Mouse (Mus musculus) C2C12 (cell line): Measurements from ENCODE around the gene Olfr92. TPM values are rescaled to one million over a fixed set of nuclear protein-coding genes. Genes with fewer than 3 reads are reported as not detected.

Experiments used
- H3K27me3 ChIP-seq: one replicate; pipeline ENCODE4 v1.6.1; 2011; ENCODE audit not compliant: control insufficient read depth, insufficient read depth, insufficient read length
- H3K36me3 ChIP-seq: one replicate; pipeline ENCODE4 v1.6.1; 2011; ENCODE audit not compliant: control insufficient read depth, insufficient read depth
- H3K4me3 ChIP-seq: one replicate; pipeline ENCODE4 v1.5.1; 2011; ENCODE audit warnings: mild to moderate bottlenecking, control low read depth; ENCODE audit not compliant: poor library complexity, insufficient read depth, severe bottlenecking
- H3K79me2 ChIP-seq: one replicate; pipeline ENCODE4 v1.6.1; 2011; ENCODE audit not compliant: control insufficient read depth, insufficient read depth
- H3K79me3 ChIP-seq: one replicate; pipeline ENCODE4 v1.6.1; 2011; ENCODE audit warnings: low read depth, control low read depth
- H3ac ChIP-seq: one replicate; pipeline ENCODE3; 2011; ENCODE audit warnings: low read depth; ENCODE audit not compliant: control insufficient read depth, insufficient read length
- CEBPB ChIP-seq: IDR thresholded peaks from one replicate; pipeline ENCODE4 v1.6.1; 2011; ENCODE audit warnings: low read depth, mild to moderate bottlenecking, control low read depth, moderate library complexity
- CTCF ChIP-seq: IDR thresholded peaks from one replicate; pipeline ENCODE4 v1.5.1; 2011; ENCODE audit not compliant: control insufficient read depth, insufficient read depth, insufficient read length
- FOSL1 ChIP-seq: IDR thresholded peaks from one replicate; pipeline ENCODE4 v1.8.0; 2011; ENCODE audit warnings: mild to moderate bottlenecking, low read length; ENCODE audit not compliant: poor library complexity, insufficient read depth, severe bottlenecking
- MAX ChIP-seq: IDR thresholded peaks from one replicate; pipeline ENCODE4 v1.6.1; 2011; ENCODE audit warnings: mild to moderate bottlenecking, control low read depth
- MYOD1 ChIP-seq: IDR thresholded peaks from one replicate; pipeline ENCODE4 v1.6.1; 2011; ENCODE audit warnings: low read depth; ENCODE audit not compliant: control insufficient read depth, insufficient read length
- MYOG ChIP-seq: IDR thresholded peaks from one replicate; pipeline ENCODE4 v1.6.1; 2011; ENCODE audit not compliant: control insufficient read depth, insufficient read length; ENCODE audit errors: extremely low read depth
- USF1 ChIP-seq: IDR thresholded peaks from one replicate; pipeline ENCODE4 v1.6.1; 2011; ENCODE audit warnings: low read depth, mild to moderate bottlenecking, control low read depth, moderate library complexity
- polyA plus RNA-seq: library from polyadenylated mRNA; unstranded; fragments of >200 nt; fragmentation: generic; extraction: Trizol; gene quantifications from one replicate; pipeline ENCODE4 v1.2.1, GENCODE M21; 2012; ENCODE audit warnings: missing spikeins

The Olfr92 gene
- polyA plus RNA-seq, 1 experiment = not detected

GRCm38 (mm10) chr17:37085545-37085944 is 34.3 kb downstream of the Olfr92 start:
- Histone ChIP-seq H3K4me3 (no peak overlapping the region), H3K79me3 (no peaks in the 10 kb centered on the region), H3ac (no peak overlapping the region), H3K27me3 (no peaks in the 10 kb centered on the region), H3K36me3 (no peaks in the 10 kb centered on the region), H3K79me2 (no peaks in the 10 kb centered on the region)
- TF ChIP-seq MYOG = no peak
- no peak for TF ChIP-seq USF1
- no peak for TF ChIP-seq CTCF
- no peak for TF ChIP-seq CEBPB
- no peak for TF ChIP-seq FOSL1
- no peak for TF ChIP-seq MYOD1
- TF ChIP-seq MAX = no peak

GRCm38 (mm10) chr17:37084632-37085031 is 35.3 kb downstream of the Olfr92 start:
- Histone ChIP-seq H3K27me3 (no peaks in the 10 kb centered on the region), H3K79me2 (no peaks in the 10 kb centered on the region), H3K36me3 (no peaks in the 10 kb centered on the region), H3K79me3 (no peaks in the 10 kb centered on the region), H3ac (no peak overlapping the region), H3K4me3 (no peak overlapping the region)
- no peak for TF ChIP-seq CTCF
- TF ChIP-seq FOSL1 = no peak
- TF ChIP-seq MAX = no peak
- TF ChIP-seq CEBPB = no peak
- no peak for TF ChIP-seq USF1
- TF ChIP-seq MYOG = no peak
- no peak for TF ChIP-seq MYOD1

- H3K79me3 ChIP-seq = no peaks in the 10 kb centered on the region
- no peak overlapping the region for H3K4me3 ChIP-seq
- no peak for TF ChIP-seq FOSL1
- no peak for TF ChIP-seq MYOG
- no peak for TF ChIP-seq MYOD1
- no peak for TF ChIP-seq CTCF
- TF ChIP-seq CEBPB = no peak
- TF ChIP-seq USF1 = no peak
- TF ChIP-seq MAX = no peak
- H3ac ChIP-seq = no peak overlapping the region
- H3K79me2 ChIP-seq = no peaks in the 10 kb centered on the region
- H3K27me3 ChIP-seq = no peaks in the 10 kb centered on the region
- no peaks in the 10 kb centered on the region for H3K36me3 ChIP-seq
Measured at GRCm38 (mm10) chr17:37083327-37083726, 36.6 kb downstream of the Olfr92 start.

GRCm38 (mm10) chr17:37081659-37082058 is 38.2 kb downstream of the Olfr92 start:
- no peaks in the 10 kb centered on the region for H3K27me3 ChIP-seq
- no peaks in the 10 kb centered on the region for H3K79me2 ChIP-seq
- H3ac ChIP-seq = no peak overlapping the region
- no peaks in the 10 kb centered on the region for H3K79me3 ChIP-seq
- TF ChIP-seq CEBPB = no peak
- no peak for TF ChIP-seq FOSL1
- no peak for TF ChIP-seq CTCF
- TF ChIP-seq MYOG = no peak
- TF ChIP-seq MYOD1 = no peak
- no peak for TF ChIP-seq MAX
- TF ChIP-seq USF1 = no peak
- no peak overlapping the region for H3K4me3 ChIP-seq
- H3K36me3 ChIP-seq = peaks cover 3% of the 10 kb centered on the region

GRCm38 (mm10) chr17:37080119-37080518 is 39.8 kb downstream of the Olfr92 start:
- Histone ChIP-seq H3ac (no peak overlapping the region), H3K79me2 (no peaks in the 10 kb centered on the region), H3K79me3 (no peaks in the 10 kb centered on the region), H3K36me3 (peaks cover 6% of the 10 kb centered on the region), H3K4me3 (no peak overlapping the region), H3K27me3 (no peaks in the 10 kb centered on the region)
- no peak for TF ChIP-seq FOSL1
- no peak for TF ChIP-seq MYOG
- TF ChIP-seq CTCF = no peak
- TF ChIP-seq CEBPB = no peak
- TF ChIP-seq MAX = no peak
- TF ChIP-seq MYOD1 = no peak
- no peak for TF ChIP-seq USF1

GRCm38 (mm10) chr17:37078990-37079389 is 40.9 kb downstream of the Olfr92 start:
- Histone ChIP-seq H3K36me3 (peaks cover 6% of the 10 kb centered on the region), H3K27me3 (no peaks in the 10 kb centered on the region), H3ac (no peak overlapping the region), H3K79me2 (no peaks in the 10 kb centered on the region), H3K4me3 (no peak overlapping the region), H3K79me3 (no peaks in the 10 kb centered on the region)
- no peak for TF ChIP-seq MYOD1
- no peak for TF ChIP-seq FOSL1
- no peak for TF ChIP-seq USF1
- TF ChIP-seq MYOG = no peak
- no peak for TF ChIP-seq CEBPB
- no peak for TF ChIP-seq MAX
- TF ChIP-seq CTCF = no peak
